Mouse (Mus musculus) E14TG2a.4 (cell line): Measurements from ENCODE around the gene Chrng.

Experiments
- CTCF ChIP-seq: conservative IDR thresholded peaks from 2 replicates; pipeline ENCODE4 v1.5.1; 2014; ENCODE audit warnings: low read length
- NANOG ChIP-seq: IDR thresholded peaks from 2 replicates; pipeline ENCODE4 v1.6.1; 2014; ENCODE audit warnings: borderline replicate concordance, low read length, mixed read lengths
- POU5F1 ChIP-seq: IDR thresholded peaks from 2 replicates; pipeline ENCODE4 v1.6.1; 2014; ENCODE audit warnings: low read length, borderline replicate concordance

GRCm38 (mm10) chr1:87186261-87187036, 18.0 kb upstream of the Chrng start:
- TF ChIP-seq CTCF, result no peak
- TF ChIP-seq NANOG, result no peak
- no peak for TF ChIP-seq POU5F1
